Mouse (Mus musculus) CH12.LX (cell line): ENCODE results near the gene Catsper2. TPM values are rescaled to one million over a fixed set of nuclear protein-coding genes. Genes with fewer than 3 reads are reported as not detected.

ENCODE experiments used
- DNase-seq: peaks from one replicate; pipeline ENCODE4 v3.0.0-alpha.2; 2013; ENCODE audit errors: extremely low read depth
- H3K27ac ChIP-seq: 2 replicates; pipeline ENCODE4 v1.5.1; 2012; ENCODE audit warnings: low read depth, mild to moderate bottlenecking, control low read depth, moderate library complexity; ENCODE audit not compliant: insufficient read depth
- H3K27me3 ChIP-seq: replicated peaks from 2 replicates; pipeline ENCODE3; 2012; ENCODE audit warnings: inconsistent platforms
- H3K36me3 ChIP-seq, 2 experiments: replicated peaks in 1 of 2; 2 replicates each; pipeline versions ENCODE3 to v1.6.1; 2012; ENCODE audit warnings: inconsistent platforms in 1 of 2, low read length in 1 of 2, mild to moderate bottlenecking in 1 of 2, mixed read lengths in 1 of 2, moderate library complexity in 1 of 2; ENCODE audit not compliant: control insufficient read depth in 1 of 2, insufficient read depth in 1 of 2
- H3K4me1 ChIP-seq, 2 experiments: 2 replicates each; pipeline ENCODE4 v1.6.1; 2012; ENCODE audit warnings: inconsistent platforms in 1 of 2, moderate library complexity in 1 of 2; ENCODE audit not compliant: insufficient read depth in 2 of 2, control insufficient read depth in 1 of 2
- H3K4me2 ChIP-seq: 2 replicates; pipeline ENCODE4 v1.6.1; 2012; ENCODE audit warnings: low read depth, mild to moderate bottlenecking, control low read depth; ENCODE audit not compliant: poor library complexity, insufficient read depth, severe bottlenecking
- H3K4me3 ChIP-seq, 3 experiments: fragments of 150-350 bp in 1 of 3; sonication (generic) in 1 of 3; replicated peaks in 1 of 3; 2 replicates each; pipeline versions ENCODE3 to v1.5.1; 2011 to 2012; ENCODE audit warnings: low read depth in 2 of 3, low read length in 2 of 3, mild to moderate bottlenecking in 2 of 3, moderate library complexity in 2 of 3, control low read depth in 1 of 3, improper control_type of control experiment in 1 of 3, inconsistent platforms in 1 of 3, mixed read lengths in 1 of 3; ENCODE audit not compliant: poor library complexity in 1 of 3
- H3K79me2 ChIP-seq: replicated peaks from 2 replicates; pipeline ENCODE4 v1.6.1; 2012; ENCODE audit warnings: mild to moderate bottlenecking, moderate library complexity; ENCODE audit not compliant: control insufficient read depth, poor library complexity, insufficient read depth, severe bottlenecking; ENCODE audit errors: extremely low read depth
- H3K9ac ChIP-seq: 2 replicates; pipeline ENCODE4 v1.6.1; 2012; ENCODE audit warnings: low read depth, mild to moderate bottlenecking, control low read depth, moderate library complexity; ENCODE audit not compliant: insufficient read depth
- H3K9me3 ChIP-seq: replicated peaks from 2 replicates; pipeline ENCODE3; 2012; ENCODE audit warnings: low read length, inconsistent platforms, mixed read lengths
- CHD2 ChIP-seq: IDR thresholded peaks from 2 replicates; pipeline ENCODE4 v1.6.1; 2011; ENCODE audit warnings: low read length, improper control_type of control experiment
- E2F4 ChIP-seq: IDR thresholded peaks from 2 replicates; pipeline ENCODE4 v1.6.1; 2011; ENCODE audit warnings: low read depth, low read length, improper control_type of control experiment; ENCODE audit not compliant: insufficient replicate concordance
- EP300 ChIP-seq: IDR thresholded peaks from 2 replicates; pipeline ENCODE4 v1.6.1; 2011; ENCODE audit warnings: low read length, improper control_type of control experiment
- ETS1 ChIP-seq: conservative IDR thresholded peaks from 2 replicates; pipeline ENCODE4 v1.6.1; 2012; ENCODE audit warnings: low read depth, mild to moderate bottlenecking, inconsistent platforms, low read length, improper control_type of control experiment, moderate library complexity
- JUN ChIP-seq: IDR thresholded peaks from 2 replicates; pipeline ENCODE4 v1.6.1; 2011; ENCODE audit warnings: low read depth, mild to moderate bottlenecking, low read length, improper control_type of control experiment, moderate library complexity; ENCODE audit not compliant: insufficient read depth
- JUND ChIP-seq: conservative IDR thresholded peaks from 2 replicates; pipeline ENCODE4 v1.6.1; 2011; ENCODE audit warnings: low read depth, low read length, improper control_type of control experiment
- KAT2A ChIP-seq: IDR thresholded peaks from 2 replicates; pipeline ENCODE4 v1.6.1; 2012; ENCODE audit warnings: low read length, improper control_type of control experiment, inconsistent platforms; ENCODE audit not compliant: insufficient replicate concordance
- MAX ChIP-seq: IDR thresholded peaks from 2 replicates; pipeline ENCODE4 v1.6.1; 2011; ENCODE audit warnings: low read length, improper control_type of control experiment
- MYC ChIP-seq: IDR thresholded peaks from 2 replicates; pipeline ENCODE4 v1.6.1; 2011; ENCODE audit warnings: low read depth, mild to moderate bottlenecking, improper control_type of control experiment, low read length
- NELFE ChIP-seq: IDR thresholded peaks from 2 replicates; pipeline ENCODE4 v1.6.1; 2011; ENCODE audit warnings: low read depth, low read length, improper control_type of control experiment
- NRF1 ChIP-seq: IDR thresholded peaks from 2 replicates; pipeline ENCODE4 v1.6.1; 2014; ENCODE audit warnings: low read depth, mild to moderate bottlenecking, inconsistent platforms, low read length, improper control_type of control experiment, moderate library complexity
- PAX5 ChIP-seq: IDR thresholded peaks from 2 replicates; pipeline ENCODE4 v1.6.1; 2012; ENCODE audit warnings: low read length, inconsistent platforms, mixed read lengths
- POLR2AphosphoS2 ChIP-seq: IDR thresholded peaks from 2 replicates; pipeline ENCODE4 v1.6.1; 2011; ENCODE audit warnings: low read depth, low read length, improper control_type of control experiment
- SIN3A ChIP-seq: IDR thresholded peaks from 2 replicates; pipeline ENCODE4 v1.6.1; 2012; ENCODE audit warnings: low read length, improper control_type of control experiment, inconsistent platforms
- SMC3 ChIP-seq: IDR thresholded peaks from 2 replicates; pipeline ENCODE4 v1.6.1; 2011; ENCODE audit warnings: low read depth, low read length, improper control_type of control experiment
- TBP ChIP-seq: conservative IDR thresholded peaks from 2 replicates; pipeline ENCODE4 v1.6.1; 2011; ENCODE audit warnings: low read depth, low read length, improper control_type of control experiment
- USF1 ChIP-seq: IDR thresholded peaks from 2 replicates; pipeline ENCODE4 v1.6.1; 2014; ENCODE audit warnings: low read depth, mild to moderate bottlenecking, inconsistent platforms, low read length, improper control_type of control experiment
- dilution Hi-C: fragments of 300-500 bp; cut with MboI; formaldehyde crosslinking; loops from 2 replicates; pipeline ENCODE4 v1.14.3; 2020; ENCODE audit warnings: low sequenced_read_pairs; ENCODE audit not compliant: extremely low pct_unique_long_range_greater_than_20kb, extremely low pct_ligation_motif_present
- in situ Hi-C: fragments of 300-500 bp; cut with MboI; formaldehyde crosslinking; loops from 3 replicates; pipeline ENCODE4 v1.14.3; 2019; ENCODE audit warnings: low sequenced_read_pairs, low pct_ligation_motif_present, low pct_unique_long_range_greater_than_20kb, mixed read lengths
- polyA plus RNA-seq: library from polyadenylated mRNA; unstranded; fragments of >175 nt; gene quantifications from 2 replicates; pipeline ENCODE4 v1.2.1, GENCODE M21; 2012; ENCODE audit warnings: low read depth; ENCODE audit not compliant: insufficient read length
- total RNA-seq, 2 experiments: library from RNA; depleted of rRNA; stranded (reverse); fragments of 300-350 nt in 1 of 2; fragments of >200 nt in 1 of 2; gene quantifications; 2 replicates each; pipeline ENCODE4 v1.2.3; 2012 to 2014

Catsper2 gene
- total and polyA plus RNA-seq, 3 experiments, result 0.89 to 2.2 (median 1.8) TPM

GRCm38 (mm10) chr2:121372266-121372665 is 41.3 kb downstream of the Catsper2 start:
- Histone ChIP-seq H3K9ac (no peak overlapping the region), H3K27me3 (peaks cover 13% of the 10 kb centered on the region), H3K9me3 (no peaks in the 10 kb centered on the region), H3K4me2 (no peak overlapping the region), H3K4me1 (peaks cover 0 to 5% of the 10 kb centered on the region in 2 experiments; a peak in 1 of 4 replicates), H3K4me3 (no peak overlapping the region), H3K79me2 (no peaks in the 10 kb centered on the region), H3K27ac (no peak overlapping the region), H3K36me3 (peaks cover 71 to 91% of the 10 kb centered on the region in 2 experiments)
- in situ Hi-C loops (no loop called here), dilution Hi-C loops (no loop called here)
- no peak for DNase-seq
- TF ChIP-seq ETS1, result no peak
- no peak for TF ChIP-seq POLR2AphosphoS2
- TF ChIP-seq EP300, result no peak
- no peak for TF ChIP-seq JUND
- TF ChIP-seq E2F4, result no peak
- no peak for TF ChIP-seq NRF1
- no peak for TF ChIP-seq KAT2A
- TF ChIP-seq MAX, result no peak
- no peak for TF ChIP-seq USF1
- no peak for TF ChIP-seq PAX5

DNA sequence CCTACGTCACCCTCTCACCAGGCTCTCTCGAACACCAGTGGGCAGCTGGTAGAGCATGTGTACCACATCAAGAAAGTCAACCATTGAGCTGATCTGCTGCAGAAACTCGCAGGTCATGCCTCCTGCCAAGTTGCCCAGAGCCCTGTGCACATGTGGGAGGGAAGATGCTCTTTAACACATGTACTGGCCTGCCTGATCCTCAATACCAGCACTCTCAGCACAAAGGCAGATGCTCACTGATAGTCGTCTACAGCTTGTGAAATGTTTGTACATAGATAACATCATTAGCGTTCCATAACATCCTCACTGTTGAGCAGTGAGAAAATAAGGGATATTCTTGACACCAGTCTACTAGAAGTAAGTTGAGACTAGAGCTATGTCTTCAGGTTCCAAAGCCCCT is 42.7 kb downstream of the Catsper2 start:
- no peaks in the 10 kb centered on the region for H3K9me3 ChIP-seq
- H3K9ac ChIP-seq, result no peak overlapping the region
- H3K36me3 ChIP-seq, result peaks cover 70 to 89% of the 10 kb centered on the region in 2 experiments
- TF ChIP-seq SMC3 (no peak), CHD2 (no peak), SIN3A (no peak), MYC (no peak), TBP (no peak), JUN (no peak), NELFE (no peak)
- no peak overlapping the region for H3K4me2 ChIP-seq
- H3K79me2 ChIP-seq, result no peaks in the 10 kb centered on the region
- H3K27ac ChIP-seq, result no peak overlapping the region; the same call in 1 of the 2 replicates
- in situ Hi-C loops (no loop called here), dilution Hi-C loops (no loop called here)
- no peaks in the 10 kb centered on the region for H3K4me1 ChIP-seq
- no peak for DNase-seq
- peaks cover 19% of the 10 kb centered on the region for H3K27me3 ChIP-seq
- H3K4me3 ChIP-seq, result no peak overlapping the region
